Mouse (Mus musculus) G1E-ER4 (cell line): ENCODE results near the gene Slc16a9. TPM values are rescaled to one million over a fixed set of nuclear protein-coding genes. Genes with fewer than 3 reads are reported as not detected.

Experiments used
- GATA1 ChIP-seq: IDR thresholded peaks from one replicate; pipeline ENCODE4 v1.8.0; 2012; ENCODE audit warnings: low read length, inconsistent platforms
- polyA plus RNA-seq: library from polyadenylated mRNA; stranded (reverse); fragments of >175 nt; gene quantifications from 2 replicates; pipeline ENCODE4 v1.2.3, GENCODE M21; 2012

Slc16a9 gene
- polyA plus RNA-seq, 1 experiment: not detected

- TF ChIP-seq GATA1: no peak
These were observed 14.5 kb upstream of the Slc16a9 start for GRCm38 (mm10) chr10:70230352-70230751.

- no peak for TF ChIP-seq GATA1
These were observed 7.0 kb upstream of the Slc16a9 start for GRCm38 (mm10) chr10:70237936-70238335.

GRCm38 (mm10) chr10:70242751-70243444, 2.0 kb upstream of the Slc16a9 start:
- no peak for TF ChIP-seq GATA1

GRCm38 (mm10) chr10:70245559-70245945, 652 bp downstream of the Slc16a9 start:
- TF ChIP-seq GATA1: no peak

- no peak for TF ChIP-seq GATA1
These were observed 1.2 kb downstream of the Slc16a9 start for GRCm38 (mm10) chr10:70246076-70246475.

- TF ChIP-seq GATA1: no peak
These were observed 5.5 kb downstream of the Slc16a9 start for GRCm38 (mm10) chr10:70250354-70250753.

- no peak for TF ChIP-seq GATA1
These were observed 5.9 kb downstream of the Slc16a9 start for GRCm38 (mm10) chr10:70250766-70251165.

- no peak for TF ChIP-seq GATA1
These were observed 9.8 kb downstream of the Slc16a9 start for GRCm38 (mm10) chr10:70254666-70255065.

- no peak for TF ChIP-seq GATA1
These were observed 10.8 kb downstream of the Slc16a9 start for GRCm38 (mm10) chr10:70255601-70256210.

GRCm38 (mm10) chr10:70257029-70257428, 12.1 kb downstream of the Slc16a9 start:
- TF ChIP-seq GATA1: no peak

GRCm38 (mm10) chr10:70260904-70261303, 16.0 kb downstream of the Slc16a9 start:
- TF ChIP-seq GATA1: no peak

- TF ChIP-seq GATA1: no peak
These were observed 17.2 kb downstream of the Slc16a9 start for GRCm38 (mm10) chr10:70262051-70262450.

- no peak for TF ChIP-seq GATA1
These were observed 18.8 kb downstream of the Slc16a9 start for GRCm38 (mm10) chr10:70263681-70264189.

GRCm38 (mm10) chr10:70264337-70265036, 19.6 kb downstream of the Slc16a9 start:
- no peak for TF ChIP-seq GATA1

- no peak for TF ChIP-seq GATA1
These were observed 21.6 kb downstream of the Slc16a9 start for GRCm38 (mm10) chr10:70266501-70266900.
